Mouse (Mus musculus) kidney, adult 2 months (tissue): ENCODE measurements around the gene Saa3.

Experiments used
- CTCF ChIP-seq: fragments of 200-500 bp; conservative IDR thresholded peaks from 2 replicates; pipeline ENCODE4 v1.5.1; 2011; ENCODE audit warnings: low read depth, mild to moderate bottlenecking, control low read depth, low read length, moderate library complexity, mixed read lengths; ENCODE audit not compliant: insufficient read depth, insufficient read length
- POLR2A ChIP-seq: fragments of 200-500 bp; IDR thresholded peaks from one replicate; pipeline ENCODE4 v1.6.1; 2011; ENCODE audit warnings: low read depth, low read length, control low read depth

GRCm38 (mm10) chr7:46746381-46746780 is 30.9 kb upstream of the Saa3 start:
- TF ChIP-seq CTCF (no peak), POLR2A (no peak)
